Mouse (Mus musculus) cerebellum, adult 9-11 months (tissue): ENCODE measurements at regions not wholly inside any gene's neighbourhood (a gene's known extent, or its start where the extent isn't known, plus 50 kb on each side); places are given as distances from the start of the nearest gene placed in this dataset.

Experiments used
- DNase-seq: peaks from one replicate; pipeline ENCODE4 v3.0.0; 2022

GRCm38 (mm10) chr8:77774551-77775335, 50.5 kb upstream of the Ednra start:
- no peak for DNase-seq

DNA sequence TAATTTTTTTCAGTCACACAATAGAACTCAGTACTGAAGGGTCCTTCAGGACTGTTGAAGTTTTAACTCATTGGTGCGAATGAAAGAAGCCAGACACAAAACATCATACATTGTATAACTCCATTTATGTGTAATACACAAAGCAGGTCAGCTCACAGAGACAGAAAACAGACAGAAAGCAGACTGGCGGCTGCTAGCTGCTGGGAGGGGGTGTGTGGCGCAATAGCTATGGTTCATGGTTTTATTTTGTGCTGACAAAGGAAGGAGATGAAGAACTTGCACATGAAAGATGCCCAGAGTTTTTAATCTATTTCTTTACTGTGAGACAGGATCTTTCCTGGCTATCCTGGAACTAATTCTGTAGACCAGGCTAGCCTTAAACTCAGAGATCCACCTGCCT, 51.3 kb upstream of the Ednra start:
- DNase-seq, result no peak

- no peak for DNase-seq
Measured at GRCm38 (mm10) chr8:77777597-77777996, 53.3 kb upstream of the Ednra start.

DNA sequence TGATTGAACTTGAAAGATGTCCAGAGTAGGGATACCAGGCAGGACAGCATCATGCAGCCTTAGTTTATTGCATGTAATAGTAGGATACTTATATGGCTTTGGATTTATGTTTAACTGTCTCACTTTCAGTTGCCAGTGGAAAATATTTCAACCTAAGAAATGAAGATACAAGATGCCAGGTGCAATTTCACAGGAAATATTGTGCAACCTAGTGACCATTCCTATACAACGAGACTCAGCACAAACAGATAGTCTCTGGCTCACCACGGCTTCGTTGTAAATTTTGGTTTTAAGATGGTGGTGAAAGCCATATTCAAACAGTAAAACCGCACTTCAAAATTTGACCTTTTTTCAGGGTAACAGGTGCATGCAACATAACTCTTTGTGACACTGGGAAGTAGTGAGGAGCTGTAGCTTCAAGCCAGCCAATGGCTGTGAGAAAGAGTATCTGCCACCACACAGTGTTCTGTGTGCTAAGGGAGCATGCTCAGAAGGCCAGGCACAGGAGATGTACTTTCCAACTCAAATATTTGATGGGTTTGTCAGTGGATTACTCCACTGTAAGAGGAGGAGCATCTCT, 61.5 kb upstream of the Ednra start:
- no peak for DNase-seq

GRCm38 (mm10) chr8:77794911-77795310, 70.6 kb upstream of the Ednra start:
- DNase-seq, result no peak

DNA sequence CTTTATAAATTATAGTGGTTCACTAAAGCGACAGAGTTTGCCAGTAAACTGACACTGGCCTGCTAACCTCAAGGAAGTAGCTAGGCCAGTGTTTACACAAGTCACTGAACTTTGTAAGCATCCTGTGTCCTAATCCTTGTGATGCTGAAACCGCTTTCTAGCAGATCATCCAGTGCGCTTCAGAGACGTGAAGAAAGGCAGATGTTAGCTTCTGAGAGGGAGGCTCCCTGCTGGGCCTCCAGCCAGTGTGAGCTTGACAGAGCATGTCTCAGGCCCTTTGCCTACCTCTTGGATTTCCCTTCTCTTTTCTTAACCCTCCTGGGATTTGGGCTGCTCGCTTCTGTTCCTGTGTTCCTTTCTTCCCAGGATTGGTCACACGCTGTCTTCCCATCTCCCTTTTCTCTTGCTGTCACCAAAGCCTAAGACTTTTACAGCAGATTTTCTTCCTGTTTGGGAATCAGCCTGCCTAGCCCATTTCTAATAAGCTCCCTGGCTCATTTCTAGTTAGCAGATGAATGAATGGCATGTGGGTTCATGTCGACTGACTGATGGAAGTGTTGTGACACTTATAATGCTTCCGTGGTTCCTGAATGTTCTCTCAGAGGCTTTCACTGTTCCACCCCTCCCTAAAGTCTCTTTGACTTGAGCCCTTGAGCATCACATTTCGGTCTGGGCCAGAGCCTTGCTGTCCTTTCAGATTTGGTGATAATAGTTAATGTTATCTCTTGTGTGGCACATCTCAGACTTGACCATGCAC, 79.1 kb upstream of the Ednra start:
- no peak for DNase-seq

DNA sequence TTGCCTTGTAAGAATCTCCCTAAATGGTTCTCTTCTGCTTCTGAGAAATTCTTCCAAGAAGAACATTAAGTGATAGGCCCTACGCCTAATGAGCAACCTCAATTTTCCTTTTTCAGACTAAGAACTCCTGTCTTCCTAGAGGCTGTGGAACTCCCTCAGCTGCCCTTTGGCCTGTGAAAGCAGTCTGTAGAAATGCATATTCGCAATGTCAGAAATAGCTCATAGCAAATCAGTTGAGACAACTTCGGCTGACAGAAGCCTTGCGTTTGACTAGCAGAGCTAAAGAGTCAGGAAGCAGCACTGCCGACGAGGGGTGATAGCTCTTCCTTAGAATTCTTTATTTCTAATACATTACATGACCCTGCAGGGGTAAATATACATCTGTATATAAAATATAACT, 80.3 kb upstream of the Ednra start:
- DNase-seq, result no peak

GRCm38 (mm10) chr8:77804956-77805355, 80.7 kb upstream of the Ednra start:
- no peak for DNase-seq

DNA sequence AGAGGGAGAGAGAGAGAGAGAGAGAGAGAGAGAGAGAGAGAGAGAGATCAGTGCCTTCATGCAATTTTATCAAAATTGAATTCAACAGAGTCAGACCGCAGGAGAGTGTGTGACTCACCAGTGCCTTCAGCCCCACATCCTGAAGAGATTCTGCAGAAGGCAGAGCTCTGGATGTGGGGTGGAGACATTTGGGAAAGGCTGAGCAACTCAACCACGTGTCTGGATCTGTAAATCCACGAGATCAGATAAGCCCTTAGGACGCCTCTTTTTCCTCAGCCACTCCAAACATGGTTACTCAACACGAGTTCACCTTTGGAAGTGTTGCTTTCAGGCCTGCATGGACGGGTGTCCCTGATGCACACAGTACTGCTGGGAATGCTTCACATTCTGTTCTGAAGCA, 81.4 kb upstream of the Ednra start:
- no peak for DNase-seq

- no peak for DNase-seq
Measured at GRCm38 (mm10) chr8:77814796-77815647, 90.8 kb upstream of the Ednra start.

GRCm38 (mm10) chr8:77815648-77815971, 91.3 kb upstream of the Ednra start:
- DNase-seq, result no peak

DNA sequence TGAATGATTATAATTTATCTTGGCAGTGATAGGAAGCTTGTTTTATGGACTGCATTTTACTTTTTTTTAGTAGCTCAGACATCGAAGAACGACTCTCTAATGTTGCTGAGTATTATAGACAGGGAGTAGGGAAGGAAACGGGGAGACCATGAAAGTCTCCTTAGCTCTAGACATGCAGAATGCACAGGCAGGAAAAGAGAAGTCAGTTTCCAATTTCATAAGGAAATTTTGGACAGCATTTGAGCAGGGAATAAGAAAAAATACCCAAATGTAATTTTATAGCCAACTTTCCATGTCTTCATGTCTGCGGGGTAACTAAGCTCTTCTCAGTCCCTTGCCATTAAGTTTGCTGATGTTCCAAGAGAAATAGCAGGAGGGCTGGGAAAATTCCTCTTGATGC, 92.0 kb upstream of the Ednra start:
- no peak for DNase-seq

GRCm38 (mm10) chr8:77825786-77826185, 101.5 kb upstream of the Ednra start:
- DNase-seq, result no peak

GRCm38 (mm10) chr8:77826255-77826654, 102.0 kb upstream of the Ednra start:
- no peak for DNase-seq

- no peak for DNase-seq
Measured at GRCm38 (mm10) chr8:77828079-77828478, 103.8 kb upstream of the Ednra start.

DNA sequence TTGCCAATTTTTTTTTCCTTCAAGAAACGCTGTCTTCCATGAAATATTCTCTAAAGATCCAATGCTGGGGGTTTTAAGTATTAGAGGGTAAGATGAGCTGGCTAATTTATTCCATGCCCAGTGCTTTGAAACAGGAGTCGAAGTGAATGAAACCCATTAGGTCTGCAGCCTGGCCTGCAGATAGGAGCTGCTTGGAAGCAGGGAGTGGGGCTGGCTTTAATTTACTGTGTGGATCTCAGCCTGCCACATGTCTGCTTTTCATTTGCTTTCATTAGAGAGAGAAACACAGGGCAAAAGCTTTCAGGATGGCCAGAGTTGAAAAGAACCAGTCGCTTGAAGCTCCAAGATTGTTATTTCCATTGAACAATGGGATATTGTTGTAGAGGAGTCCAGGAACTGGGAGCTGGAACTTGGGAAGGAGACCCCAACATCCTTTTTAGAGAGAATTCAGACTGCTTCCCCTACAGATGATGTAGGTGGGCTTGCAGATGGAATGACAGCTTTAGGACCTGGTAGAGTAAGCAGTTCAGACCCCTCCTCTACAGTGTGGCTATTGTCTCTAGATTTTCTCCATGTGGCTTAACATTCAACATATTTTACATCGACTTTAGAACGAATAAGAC, 105.0 kb upstream of the Ednra start:
- no peak for DNase-seq

DNA sequence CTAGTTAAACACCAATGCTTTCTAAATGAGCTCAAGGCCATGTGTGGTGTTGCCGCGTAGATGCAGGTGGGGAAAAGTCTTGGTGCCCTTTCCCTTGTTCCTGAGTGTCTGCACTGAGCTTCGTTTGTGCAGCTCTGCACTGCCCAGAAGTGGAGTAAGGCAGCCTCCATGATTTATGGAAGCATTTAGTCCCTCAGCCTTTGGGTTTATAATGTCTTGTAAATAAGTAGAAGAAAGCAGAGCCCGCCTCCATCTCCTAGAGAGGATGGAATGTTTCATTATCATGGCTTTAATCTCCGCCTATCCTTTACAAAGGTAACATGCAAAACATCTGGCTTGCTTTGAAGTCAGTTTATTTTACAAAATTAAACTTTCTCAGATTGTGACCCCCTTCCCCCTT, 105.5 kb upstream of the Ednra start:
- DNase-seq, result no peak

DNA sequence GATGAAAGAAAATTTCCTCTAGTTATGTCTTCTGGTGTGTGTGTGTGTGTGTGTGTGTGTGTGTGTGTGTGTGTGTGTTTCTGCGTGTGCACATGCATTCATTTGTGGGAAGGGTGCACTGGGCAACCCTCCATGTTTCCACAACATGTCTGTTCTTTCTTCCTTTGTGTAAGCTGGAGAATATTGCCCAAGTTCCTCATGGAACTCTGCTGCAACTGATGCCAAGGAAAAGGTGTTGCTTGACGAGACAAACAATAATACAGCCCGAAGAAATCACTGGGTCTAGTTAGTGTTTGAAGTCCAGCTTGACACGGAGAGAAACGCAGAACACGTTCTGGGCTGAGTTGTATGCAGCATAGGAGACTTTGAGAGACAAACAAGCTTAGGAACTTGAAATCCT, 110.0 kb upstream of the Ednra start:
- no peak for DNase-seq

- no peak for DNase-seq
Measured at GRCm38 (mm10) chr8:77836902-77837489, 112.7 kb upstream of the Ednra start.

DNA sequence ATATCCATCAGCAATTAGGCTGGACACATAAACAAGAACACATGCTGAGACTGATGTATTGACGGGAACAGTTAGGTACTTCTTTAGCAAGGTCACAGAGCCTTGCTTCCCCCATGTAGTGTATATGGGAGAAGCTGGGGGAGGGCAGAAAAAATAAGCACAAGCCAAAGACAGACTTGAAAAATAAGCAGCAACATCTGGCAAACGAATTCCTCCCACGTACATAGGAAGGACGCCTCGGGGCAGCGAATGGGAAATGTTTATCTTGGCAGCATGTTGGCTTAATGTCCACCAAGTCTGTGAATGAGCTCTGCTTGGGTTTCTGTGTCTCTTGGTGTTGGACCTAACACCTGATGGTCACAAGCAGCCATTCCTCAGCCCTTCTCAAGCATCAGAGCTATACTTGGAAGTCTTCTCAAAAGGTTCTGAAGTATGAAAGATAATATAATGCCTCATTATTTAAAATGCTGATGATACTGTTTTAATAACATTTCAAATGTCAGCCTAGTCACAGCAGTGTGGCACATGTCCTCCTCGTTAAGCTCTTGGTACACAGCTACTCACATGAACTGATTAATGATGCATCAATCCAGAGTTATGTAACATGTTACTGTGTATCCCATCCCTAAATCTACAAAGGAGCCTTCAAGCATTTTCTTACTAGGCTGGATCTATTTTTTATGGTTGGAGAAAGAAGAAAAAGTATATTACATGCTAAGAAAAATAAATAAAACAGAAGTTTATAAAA, 118.3 kb upstream of the Ednra start:
- DNase-seq, result no peak

GRCm38 (mm10) chr8:77843229-77843628, 119.0 kb upstream of the Ednra start:
- DNase-seq, result no peak

GRCm38 (mm10) chr8:77850523-77850922, 126.3 kb upstream of the Ednra start:
- no peak for DNase-seq
